Mouse (Mus musculus): Measurements from ENCODE around the gene Tgoln1. TPM values are rescaled to one million over a fixed set of nuclear protein-coding genes. Genes with fewer than 3 reads are reported as not detected.

Tgoln1 gene
- total and polyA plus RNA-seq, 2 experiments from 2014 or later: 29.8 to 36.3 TPM

DNA sequence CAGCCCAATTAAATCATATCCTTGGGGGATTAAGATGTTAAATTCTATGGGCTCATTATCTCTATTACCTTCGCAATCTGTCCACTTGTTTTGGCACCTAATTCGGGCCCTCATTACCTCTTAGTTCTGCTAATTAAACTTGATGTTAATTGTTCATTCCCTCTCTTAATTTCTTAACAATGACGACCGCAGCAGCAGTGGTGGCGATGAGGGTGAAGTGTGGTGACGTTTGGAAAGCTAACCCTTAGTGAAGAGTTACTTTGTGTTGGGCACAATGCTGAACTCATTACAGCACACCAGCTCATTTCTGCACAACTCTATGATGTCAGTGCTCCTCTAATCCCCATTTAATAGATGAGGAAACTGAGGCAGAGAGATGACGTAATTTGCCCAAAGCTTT is 28.6 kb upstream of the Tgoln1 start:
- Histone ChIP-seq H3K4me1 (ENCODE audit: insufficient read depth, low read length) (0 out of 2 replicates have a peak, but pooled peaks cover 3% of the 10 kb centered on the region), H3K27ac (no peak overlapping the region), H3K27me3 (ENCODE audit: insufficient read depth, low read length) (no peaks in the 10 kb centered on the region), H3K9me3 (ENCODE audit: low read length) (no peaks in the 10 kb centered on the region), H3K36me3 (ENCODE audit: insufficient read depth, low read length) (no peaks in the 10 kb centered on the region), H3K9ac (replicated peaks; ENCODE audit: low read length) (no peak overlapping the region), H3K4me3 (ENCODE audit: low read length) (no peak overlapping the region), H3K4me2 (ENCODE audit: low read depth, low read length) (no peak overlapping the region)
- ATAC-seq (no peak), DNase-seq (ENCODE audit: low spot score) (no peak)
- no peak for TF ChIP-seq CTCF (IDR thresholded peaks at IDR 0.05; ENCODE audit: low read depth)
- 72% methylated on average over 7 of the region's 7 CpGs for WGBS

DNA sequence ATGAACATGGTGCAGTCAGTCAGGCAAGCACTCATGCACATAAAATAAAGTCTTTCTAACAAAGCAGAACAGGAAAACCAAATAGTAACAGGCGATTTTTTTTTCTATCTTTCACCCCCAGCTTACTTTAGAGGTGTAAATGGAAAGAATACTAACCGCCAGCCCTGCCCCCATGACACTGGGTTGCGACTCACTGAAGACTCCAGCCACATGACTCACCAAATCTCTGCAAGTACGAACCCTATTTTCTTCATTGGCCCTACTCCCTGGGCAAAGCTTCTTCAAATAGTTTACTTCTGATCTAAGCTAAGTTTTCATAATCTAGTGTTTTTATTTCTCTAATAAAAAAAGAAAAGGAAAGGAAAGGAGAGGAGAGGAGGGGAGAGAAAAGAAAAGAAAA is 27.8 kb upstream of the Tgoln1 start:
- H3K9me3 ChIP-seq (ENCODE audit: low read length): no peaks in the 10 kb centered on the region
- no peak overlapping the region for H3K27ac ChIP-seq
- no peak overlapping the region for H3K4me3 ChIP-seq (ENCODE audit: low read length)
- no peak for DNase-seq (ENCODE audit: low spot score)
- no peaks in the 10 kb centered on the region for H3K36me3 ChIP-seq (ENCODE audit: insufficient read depth, low read length)
- no peaks in the 10 kb centered on the region for H3K4me1 ChIP-seq (ENCODE audit: insufficient read depth, low read length)
- WGBS: 81% methylated on average over 4 of the region's 4 CpGs
- no peak for TF ChIP-seq CTCF (IDR thresholded peaks at IDR 0.05; ENCODE audit: low read depth)
- no peak overlapping the region for H3K9ac ChIP-seq (replicated peaks; ENCODE audit: low read length)
- H3K4me2 ChIP-seq (ENCODE audit: low read depth, low read length): no peak overlapping the region
- ATAC-seq: no peak
- H3K27me3 ChIP-seq (ENCODE audit: insufficient read depth, low read length): no peaks in the 10 kb centered on the region

DNA sequence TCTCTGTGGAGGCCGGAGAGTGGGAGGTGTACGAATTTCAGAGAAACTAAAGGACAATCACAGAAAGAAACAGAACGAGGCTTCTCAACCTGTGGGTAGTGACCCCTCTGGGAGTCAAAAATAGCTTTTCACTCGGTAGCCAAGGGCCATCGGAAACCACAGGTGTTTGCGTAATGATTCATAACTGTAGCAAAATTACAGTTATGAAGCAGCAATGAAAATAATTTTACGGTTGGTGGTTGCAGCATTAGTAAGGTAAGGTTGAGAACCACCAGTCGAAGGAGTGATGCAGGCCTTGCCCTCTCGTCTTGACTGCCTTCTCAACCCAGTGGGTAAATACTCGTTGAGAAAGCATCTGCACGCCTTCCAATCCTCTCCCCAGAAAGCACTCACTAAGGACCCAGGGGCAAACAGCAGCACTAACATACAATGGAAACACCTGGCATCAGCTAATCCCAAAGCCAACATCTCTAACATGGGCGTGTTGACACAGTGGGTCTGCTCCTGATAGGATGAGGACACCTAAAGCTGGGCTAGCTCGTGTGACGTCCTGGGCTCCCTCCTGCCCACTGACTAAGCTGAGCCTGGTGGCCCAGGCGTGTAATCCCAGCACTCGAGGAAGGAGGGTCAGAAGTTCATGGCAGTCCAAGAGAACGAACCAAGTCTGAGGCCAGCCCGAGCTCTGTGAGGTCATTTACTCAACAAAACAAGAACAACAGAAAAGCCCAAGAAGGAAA is 24.6 kb upstream of the Tgoln1 start:
- Histone ChIP-seq H3K9ac (replicated peaks; ENCODE audit: low read length) (no peak overlapping the region), H3K4me2 (ENCODE audit: low read depth, low read length) (no peak overlapping the region), H3K27ac (no peak overlapping the region), H3K4me3 (ENCODE audit: low read length) (no peak overlapping the region), H3K9me3 (ENCODE audit: low read length) (no peaks in the 10 kb centered on the region), H3K27me3 (ENCODE audit: insufficient read depth, low read length) (no peaks in the 10 kb centered on the region), H3K36me3 (ENCODE audit: insufficient read depth, low read length) (no peaks in the 10 kb centered on the region), H3K4me1 (ENCODE audit: insufficient read depth, low read length) (no peaks in the 10 kb centered on the region)
- DNase-seq (ENCODE audit: low spot score): no peak
- TF ChIP-seq CTCF (IDR thresholded peaks at IDR 0.05; ENCODE audit: low read depth): no peak
- 87% methylated on average over 18 of the region's 18 CpGs for WGBS
- ATAC-seq: no peak

DNA sequence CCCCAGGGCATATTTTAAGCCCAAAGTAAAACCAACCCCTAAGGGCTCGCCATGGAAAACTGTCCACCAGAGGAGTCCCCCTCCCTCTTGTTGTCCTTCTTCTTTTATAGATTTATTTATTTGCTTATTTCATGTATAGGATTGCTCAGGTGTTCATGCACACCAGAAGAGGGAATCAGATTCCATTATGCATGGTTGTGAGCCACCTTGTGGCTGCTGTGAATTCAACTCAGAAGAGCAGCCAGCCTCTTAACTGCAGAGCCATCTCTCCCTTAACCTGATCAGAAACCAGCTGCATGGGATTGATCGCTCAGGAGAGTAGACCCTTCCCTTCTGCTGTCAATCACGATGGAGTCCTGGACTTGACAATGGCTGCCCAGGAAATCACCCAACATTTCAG is 20.1 kb upstream of the Tgoln1 start:
- Histone ChIP-seq H3K27ac (no peak overlapping the region), H3K4me2 (ENCODE audit: low read depth, low read length) (no peak overlapping the region), H3K4me1 (ENCODE audit: insufficient read depth, low read length) (no peaks in the 10 kb centered on the region), H3K9me3 (ENCODE audit: low read length) (no peaks in the 10 kb centered on the region), H3K27me3 (ENCODE audit: insufficient read depth, low read length) (no peaks in the 10 kb centered on the region), H3K4me3 (ENCODE audit: low read length) (no peak overlapping the region), H3K36me3 (ENCODE audit: insufficient read depth, low read length) (no peaks in the 10 kb centered on the region), H3K9ac (replicated peaks; ENCODE audit: low read length) (no peak overlapping the region)
- WGBS: 89% methylated on average over 3 of the region's 3 CpGs
- DNase-seq (ENCODE audit: low spot score) (peak; percentile 26), ATAC-seq (0 out of 2 replicates have a peak, but pooled peaks have one; percentile 34)
- TF ChIP-seq CTCF (IDR thresholded peaks at IDR 0.05; ENCODE audit: low read depth): peak; percentile 57

DNA sequence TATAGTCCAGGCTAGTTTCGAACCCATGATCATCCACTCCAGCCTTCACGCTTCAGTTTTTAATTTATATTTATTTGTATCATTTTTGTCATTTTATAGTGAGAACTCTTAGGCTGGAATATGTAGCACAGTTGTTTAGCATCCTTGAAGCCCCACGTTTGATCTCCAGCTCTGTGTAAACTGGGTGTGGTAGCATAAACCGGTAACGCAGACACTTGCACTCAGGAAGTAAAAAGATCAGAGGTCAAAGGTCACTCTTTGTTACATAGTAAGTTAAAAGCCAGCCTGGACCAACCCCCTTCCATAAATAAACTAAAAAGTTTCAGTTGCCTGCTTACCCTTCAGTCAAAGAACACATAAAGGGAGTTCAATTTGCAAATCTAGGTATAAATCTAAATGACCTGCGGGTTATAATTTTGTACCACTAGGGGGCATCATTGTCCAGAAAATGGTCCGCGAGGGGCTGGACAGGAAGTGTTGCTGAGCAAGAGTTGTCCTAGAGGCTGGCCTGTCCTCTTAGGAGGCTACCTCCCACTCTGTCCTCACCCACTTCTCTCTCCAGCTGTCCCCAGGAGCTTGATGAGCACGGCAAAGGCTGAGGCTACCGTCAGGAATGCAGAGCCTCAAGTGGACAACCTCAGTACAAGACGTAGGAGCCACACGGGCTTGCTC is 19.1 kb upstream of the Tgoln1 start:
- ATAC-seq (peak; percentile 75), DNase-seq (ENCODE audit: low spot score) (peak; percentile 78)
- WGBS: 51% methylated on average over 12 of the region's 12 CpGs

DNA sequence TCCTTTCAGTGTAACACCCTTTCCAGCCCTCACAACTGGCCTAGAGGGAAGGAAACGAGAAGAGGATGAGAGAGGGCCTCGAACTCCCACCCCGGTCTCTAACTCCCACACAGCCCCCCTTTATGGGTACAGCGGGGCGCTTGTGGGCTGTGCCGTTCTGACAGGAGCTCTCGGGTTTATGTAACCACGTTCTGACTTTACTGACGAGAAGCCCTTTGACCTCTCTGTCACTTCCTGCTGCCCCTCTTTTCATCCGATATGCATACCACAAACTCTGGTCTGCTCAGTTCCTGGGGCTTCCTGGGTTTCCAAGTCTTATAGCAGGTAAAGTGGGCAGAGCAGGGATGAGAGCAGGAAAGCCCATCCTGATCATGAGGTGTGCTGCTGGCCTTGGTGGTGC is 17.5 kb upstream of the Tgoln1 start:
- H3K4me2 ChIP-seq (ENCODE audit: low read depth, low read length): no peak overlapping the region
- H3K36me3 ChIP-seq (ENCODE audit: insufficient read depth, low read length): no peaks in the 10 kb centered on the region
- DNase-seq (ENCODE audit: low spot score) (no peak), ATAC-seq (no peak)
- H3K4me1 ChIP-seq (ENCODE audit: insufficient read depth, low read length): no peaks in the 10 kb centered on the region
- no peak for TF ChIP-seq CTCF (IDR thresholded peaks at IDR 0.05; ENCODE audit: low read depth)
- H3K27me3 ChIP-seq (ENCODE audit: insufficient read depth, low read length): no peaks in the 10 kb centered on the region
- H3K9ac ChIP-seq (replicated peaks; ENCODE audit: low read length): no peak overlapping the region
- no peak overlapping the region for H3K4me3 ChIP-seq (ENCODE audit: low read length)
- H3K9me3 ChIP-seq (ENCODE audit: low read length): no peaks in the 10 kb centered on the region
- no peak overlapping the region for H3K27ac ChIP-seq
- WGBS: 83% methylated on average over 10 of the region's 10 CpGs

More for the DNA sequence above, 19.1 kb upstream of the Tgoln1 start:
- Histone ChIP-seq H3K4me1 (ENCODE audit: insufficient read depth, low read length) (no peaks in the 10 kb centered on the region), H3K4me3 (ENCODE audit: low read length) (no peak overlapping the region), H3K9ac (replicated peaks; ENCODE audit: low read length) (no peak overlapping the region), H3K4me2 (ENCODE audit: low read depth, low read length) (no peak overlapping the region), H3K27ac (no peak overlapping the region), H3K9me3 (ENCODE audit: low read length) (no peaks in the 10 kb centered on the region), H3K27me3 (ENCODE audit: insufficient read depth, low read length) (no peaks in the 10 kb centered on the region), H3K36me3 (ENCODE audit: insufficient read depth, low read length) (no peaks in the 10 kb centered on the region)
- TF ChIP-seq CTCF (IDR thresholded peaks at IDR 0.05; ENCODE audit: low read depth): peak; percentile 77

DNA sequence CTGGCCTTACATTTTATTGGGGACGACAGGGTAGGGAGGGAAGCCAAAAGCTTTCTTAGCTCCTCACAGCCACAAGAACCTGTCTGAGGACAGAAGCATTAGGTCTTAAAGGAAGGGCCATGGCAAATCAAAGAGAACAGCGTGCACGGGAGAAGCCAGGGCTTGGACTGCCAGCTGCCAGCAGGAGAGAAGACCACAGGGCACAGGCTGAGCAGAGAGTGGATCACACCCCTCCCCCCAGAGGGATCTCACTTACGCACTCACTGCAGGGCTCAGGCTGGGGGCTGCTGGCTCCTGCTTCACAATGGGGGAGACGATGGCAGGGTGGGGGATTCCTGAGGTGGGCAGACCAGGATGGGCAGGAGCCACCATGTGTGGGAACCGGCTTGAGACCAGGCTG is 14.9 kb upstream of the Tgoln1 start:
- Histone ChIP-seq H3K27ac (peak overlapping the region; percentile 56), H3K9ac (replicated peaks; ENCODE audit: low read length) (no peak overlapping the region), H3K9me3 (ENCODE audit: low read length) (no peaks in the 10 kb centered on the region), H3K36me3 (ENCODE audit: insufficient read depth, low read length) (no peaks in the 10 kb centered on the region), H3K4me1 (ENCODE audit: insufficient read depth, low read length) (no peaks in the 10 kb centered on the region), H3K4me2 (ENCODE audit: low read depth, low read length) (no peak overlapping the region), H3K27me3 (ENCODE audit: insufficient read depth, low read length) (no peaks in the 10 kb centered on the region), H3K4me3 (ENCODE audit: low read length) (no peak overlapping the region)
- 56% methylated on average over 6 of the region's 6 CpGs for WGBS
- DNase-seq (ENCODE audit: low spot score): peak; percentile 27
- TF ChIP-seq CTCF (IDR thresholded peaks at IDR 0.05; ENCODE audit: low read depth): no peak
- ATAC-seq: peak; percentile 60

All from hindbrain, postnatal 0 days (tissue).